Comparison of ENCODE assay signal across 15 mouse cellular contexts in genomic region chrX:10787057-10787456, GRCm38 (mm10).
DNase-seq lines count a peak whose midpoint lies in the region; ATAC-seq and TF ChIP-seq lines count a peak whose summit lies in the region.
"Had no signal": no experiment of that assay in that cellular context is flagged by ENCODE, and none has a peak within 500 bp of the region (broad histone marks: within the 10 kb centered on the region; RNA-seq: fewer than 3 reads in every experiment).

No protein-coding gene starts in this region.

- no peaks in the 10 kb centered on the region for H3K4me1 ChIP-seq in kidney, postnatal 0 days (replicated peaks; ENCODE audit: insufficient read depth, low read length)
- H3K4me1 ChIP-seq in kidney, adult 2 months (ENCODE audit: control insufficient read depth, insufficient read depth, low read length), result no peaks in the 10 kb centered on the region
- H3K4me1 ChIP-seq in CH12.LX (ENCODE audit: control insufficient read depth in 1 of 2, insufficient read depth in 2 of 2), result peaks cover 0 to 5% of the 10 kb centered on the region in 2 experiments; a peak in 1 of 4 replicates
- H3K4me1 ChIP-seq: embryonic facial prominence, embryonic 10.5 days; heart, embryonic 15.5 days; hindbrain, embryonic 15.5 days; liver, embryonic 15.5 days; midbrain, embryonic 10.5 days had no signal

- no peak overlapping the region for H3K27ac ChIP-seq in kidney, postnatal 0 days
- H3K27ac ChIP-seq in kidney, adult 2 months (ENCODE audit: insufficient read depth, low read depth, low read length), result no peak overlapping the region
- H3K27ac ChIP-seq in CH12.LX (ENCODE audit: insufficient read depth, low read depth), result no peak overlapping the region
- H3K27ac ChIP-seq: embryonic facial prominence, embryonic 10.5 days; heart, embryonic 15.5 days; hindbrain, embryonic 15.5 days; liver, embryonic 15.5 days; midbrain, embryonic 10.5 days had no signal

- DNase-seq in kidney, postnatal 0 days (ENCODE audit: low spot score), result no peak
- DNase-seq in kidney, adult 2 months, result no peak
- peak; percentile 16 for DNase-seq in CH12.LX (ENCODE audit: extremely low read depth)
- DNase-seq in R1 (ENCODE audit: low read depth, low spot score), result peak; percentile 26
- peak; percentile 4 for DNase-seq in naive thymus-derived CD4-positive, alpha-beta T cell, adult 2 months (ENCODE audit: low read depth)
- DNase-seq in testis, postnatal 10 days (ENCODE audit: low spot score), result no peak
- DNase-seq in cerebellum, adult 11 months, result no peak
- DNase-seq in frontal cortex, postnatal 10 days (ENCODE audit: low spot score in 2 of 2), result no peak
- DNase-seq: adrenal gland, adult 2 months; cerebellum, adult 11-12 months had no signal

- no peak overlapping the region for H3K4me3 ChIP-seq in kidney, postnatal 0 days (replicated peaks; ENCODE audit: low read depth, low read length)
- H3K4me3 ChIP-seq in kidney, adult 2 months (ENCODE audit: insufficient read depth, low read depth, low read length), result no peak overlapping the region
- no peak overlapping the region for H3K4me3 ChIP-seq in CH12.LX (replicated peaks in 1 of 3; ENCODE audit: low read depth in 2 of 3, low read length in 2 of 3, poor library complexity in 1 of 3)
- H3K4me3 ChIP-seq: embryonic facial prominence, embryonic 10.5 days; heart, embryonic 15.5 days; hindbrain, embryonic 15.5 days; liver, embryonic 15.5 days; midbrain, embryonic 10.5 days had no signal

- no peaks in the 10 kb centered on the region for H3K9me3 ChIP-seq in kidney, postnatal 0 days (replicated peaks; ENCODE audit: low read length)
- no peaks in the 10 kb centered on the region for H3K9me3 ChIP-seq in CH12.LX (replicated peaks; ENCODE audit: low read length)
- H3K9me3 ChIP-seq: embryonic facial prominence, embryonic 10.5 days; heart, embryonic 15.5 days; hindbrain, embryonic 15.5 days; liver, embryonic 15.5 days; midbrain, embryonic 10.5 days had no signal

- 84% methylated on average over 2 of the region's 2 CpGs for WGBS in kidney, postnatal 0 days
- 93% methylated on average over 2 of the region's 2 CpGs for WGBS in kidney, adult 2 months

- no peaks in the 10 kb centered on the region for H3K36me3 ChIP-seq in kidney, postnatal 0 days (ENCODE audit: insufficient read depth, low read length)
- no peaks in the 10 kb centered on the region for H3K36me3 ChIP-seq in kidney, adult 2 months (ENCODE audit: control insufficient read depth, insufficient read depth, low read length)
- H3K36me3 ChIP-seq in CH12.LX (replicated peaks in 1 of 2; ENCODE audit: control insufficient read depth in 1 of 2, insufficient read depth in 1 of 2, low read length in 1 of 2), result no peaks in the 10 kb centered on the region
- H3K36me3 ChIP-seq: embryonic facial prominence, embryonic 10.5 days; heart, embryonic 15.5 days; hindbrain, embryonic 15.5 days; liver, embryonic 15.5 days; midbrain, embryonic 10.5 days had no signal

- dilution Hi-C loops in CH12.LX (cut with MboI; ENCODE audit: extremely low pct_ligation_motif_present, extremely low pct_unique_long_range_greater_than_20kb, low sequenced_read_pairs), result no loop called here

- TF ChIP-seq POLR2A in kidney, adult 2 months (IDR thresholded peaks at IDR 0.05; ENCODE audit: low read depth, low read length), result no peak
- no peak for TF ChIP-seq POLR2A in CH12.LX (IDR thresholded peaks at IDR 0.05; ENCODE audit: low read depth, low read length)

- no peak overlapping the region for H3K4me2 ChIP-seq in kidney, postnatal 0 days (ENCODE audit: low read length)
- no peak overlapping the region for H3K4me2 ChIP-seq in CH12.LX (ENCODE audit: insufficient read depth, low read depth, poor library complexity, severe bottlenecking)
- H3K4me2 ChIP-seq: heart, embryonic 15.5 days; hindbrain, embryonic 15.5 days; liver, embryonic 15.5 days had no signal

- TF ChIP-seq EP300 in CH12.LX (IDR thresholded peaks at IDR 0.05; ENCODE audit: low read length), result no peak

- TF ChIP-seq RAD21 in CH12.LX (IDR thresholded peaks at IDR 0.05; ENCODE audit: low read depth, low read length), result peak; percentile 19

- peak; percentile 28 for TF ChIP-seq CTCF in kidney, postnatal 0 days (IDR thresholded peaks at IDR 0.05; ENCODE audit: low read depth)
- no peak for TF ChIP-seq CTCF in kidney, adult 2 months (conservative IDR thresholded peaks at IDR 0.05; ENCODE audit: insufficient read depth, insufficient read length, low read depth, low read length)
- peak in 1 of 2 experiments; percentile 45; a peak in 2 of 4 replicates for TF ChIP-seq CTCF in CH12.LX (conservative IDR thresholded peaks at IDR 0.05 in 1 of 2, IDR thresholded peaks at IDR 0.05 in 1 of 2; ENCODE audit: low read depth in 2 of 2, low read length in 2 of 2)

- ATAC-seq in kidney, postnatal 0 days (replicated peaks; ENCODE audit: low FRiP score, low read depth), result no peak

- no peaks in the 10 kb centered on the region for H3K27me3 ChIP-seq in kidney, postnatal 0 days (ENCODE audit: insufficient read depth, low read length)
- no peaks in the 10 kb centered on the region for H3K27me3 ChIP-seq in kidney, adult 2 months (replicated peaks; ENCODE audit: control insufficient read depth, insufficient read depth, low read length)
- no peaks in the 10 kb centered on the region for H3K27me3 ChIP-seq in CH12.LX (replicated peaks)
- H3K27me3 ChIP-seq: heart, embryonic 15.5 days; hindbrain, embryonic 15.5 days; liver, embryonic 15.5 days had no signal

- in situ Hi-C loops in CH12.LX (cut with MboI; ENCODE audit: low pct_ligation_motif_present, low pct_unique_long_range_greater_than_20kb, low sequenced_read_pairs), result no loop called here

- H3K79me2 ChIP-seq in CH12.LX (replicated peaks; ENCODE audit: control insufficient read depth, extremely low read depth, insufficient read depth, poor library complexity, severe bottlenecking), result no peaks in the 10 kb centered on the region

- no peak overlapping the region for H3K9ac ChIP-seq in kidney, postnatal 0 days (ENCODE audit: low read depth, low read length)
- no peak overlapping the region for H3K9ac ChIP-seq in CH12.LX (ENCODE audit: insufficient read depth, low read depth)
- H3K9ac ChIP-seq: heart, embryonic 15.5 days; hindbrain, embryonic 15.5 days; liver, embryonic 15.5 days had no signal

TF ChIP-seq in CH12.LX, 34 proteins besides CTCF, POLR2A, EP300 and RAD21:
- TF ChIP-seq SMC3 (IDR thresholded peaks at IDR 0.05; ENCODE audit: low read depth, low read length), result peak; percentile 40
- TF ChIP-seq RCOR1 (conservative IDR thresholded peaks at IDR 0.05; ENCODE audit: low read depth, low read length), result no peak

Comparison
In these comparisons a context has a peak if more than half of its experiments do, and no peak if none do; other contexts are left out.
1. DNase-seq: peak in CH12.LX (single experiment), R1 (single experiment) and naive thymus-derived CD4-positive, alpha-beta T cell, adult 2 months (single experiment); none in kidney, postnatal 0 days (single experiment), kidney, adult 2 months (single experiment), testis, postnatal 10 days (single experiment), cerebellum, adult 11 months (single experiment) and frontal cortex, postnatal 10 days (0 of 2).